Mouse (Mus musculus): Measurements from ENCODE around the gene Celsr1. TPM values are rescaled to one million over a fixed set of nuclear protein-coding genes. Genes with fewer than 3 reads are reported as not detected.
A peak's percentile ranks its signal among the peaks of the same experiment; 100 is the strongest.

Celsr1 gene
- polyA plus RNA-seq, 1 experiment: 0.49 TPM

GRCm38 (mm10) chr15:85909492-85909829, 124.1 kb downstream of the Celsr1 start:
- 93% methylated on average over 3 of the region's 3 CpGs for WGBS
- no peak for DNase-seq

DNA sequence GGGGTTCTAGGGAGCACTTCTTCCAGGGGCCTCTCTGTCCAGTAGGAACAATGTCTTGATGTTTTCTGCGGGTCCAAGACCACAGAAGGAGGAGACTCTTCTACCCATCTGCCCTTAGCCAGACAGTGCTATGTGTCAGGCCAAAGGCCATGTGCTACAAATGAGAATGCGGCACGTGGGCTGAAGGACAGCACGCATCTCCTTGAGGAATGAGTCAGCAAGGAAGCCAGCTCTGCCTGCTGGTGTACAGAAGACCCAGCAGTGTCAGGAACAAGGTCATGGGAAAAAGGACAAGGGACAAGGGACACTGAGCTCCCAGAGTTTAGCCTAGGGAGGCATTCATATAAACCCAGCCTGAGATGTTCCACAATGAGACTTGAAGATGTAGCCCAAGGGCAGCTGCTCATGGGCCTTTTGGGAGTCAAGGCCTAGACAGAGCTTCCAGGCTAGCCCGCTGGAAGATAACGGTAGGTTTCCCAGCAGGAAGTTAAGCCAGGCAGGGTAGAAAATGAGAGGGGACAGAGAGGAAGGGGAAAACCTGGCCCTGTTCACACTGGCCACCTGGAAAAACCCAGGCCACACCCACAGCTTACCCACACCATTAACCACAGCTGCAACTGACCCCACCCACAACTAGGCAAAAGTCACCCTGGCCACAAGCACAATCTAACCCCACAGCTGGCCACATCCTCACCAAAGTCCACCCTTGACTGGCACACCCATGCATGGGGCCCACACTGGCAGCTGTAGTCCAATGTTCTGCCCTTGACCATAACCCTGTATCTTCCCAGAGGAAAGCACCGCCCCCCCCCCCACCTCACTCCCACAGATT, 124.7 kb downstream of the Celsr1 start:
- Histone ChIP-seq H3K4me1 (ENCODE audit: control insufficient read depth, insufficient read depth, low read length) (no peaks in the 10 kb centered on the region), H3K4me3 (replicated peaks; ENCODE audit: insufficient read depth, low read depth, low read length) (no peak overlapping the region), H3K27ac (ENCODE audit: insufficient read depth, low read length) (no peak overlapping the region), H3K27me3 (ENCODE audit: control insufficient read depth, insufficient read depth, low read length) (no peaks in the 10 kb centered on the region)
- DNase-seq: no peak
- no peak for TF ChIP-seq POLR2A (IDR thresholded peaks at IDR 0.05; ENCODE audit: borderline replicate concordance, insufficient read depth, low read length)
- TF ChIP-seq CTCF (IDR thresholded peaks at IDR 0.05; ENCODE audit: borderline replicate concordance, insufficient read depth, low read depth, low read length): no peak
- WGBS: 92% methylated on average over 7 of the region's 7 CpGs

More at GRCm38 (mm10) chr15:85909492-85909829, 124.1 kb downstream of the Celsr1 start:
- Histone ChIP-seq H3K27me3 (ENCODE audit: control insufficient read depth, insufficient read depth, low read length) (no peaks in the 10 kb centered on the region), H3K4me1 (ENCODE audit: control insufficient read depth, insufficient read depth, low read length) (no peaks in the 10 kb centered on the region), H3K4me3 (replicated peaks; ENCODE audit: insufficient read depth, low read depth, low read length) (no peak overlapping the region), H3K27ac (ENCODE audit: insufficient read depth, low read length) (no peak overlapping the region)
- TF ChIP-seq POLR2A (IDR thresholded peaks at IDR 0.05; ENCODE audit: borderline replicate concordance, insufficient read depth, low read length): no peak
- TF ChIP-seq CTCF (IDR thresholded peaks at IDR 0.05; ENCODE audit: borderline replicate concordance, insufficient read depth, low read depth, low read length): no peak

- peaks cover 5% of the 10 kb centered on the region for H3K4me1 ChIP-seq (ENCODE audit: control insufficient read depth, insufficient read depth, low read length)
- no peak overlapping the region for H3K4me3 ChIP-seq (replicated peaks; ENCODE audit: insufficient read depth, low read depth, low read length)
- TF ChIP-seq POLR2A (IDR thresholded peaks at IDR 0.05; ENCODE audit: borderline replicate concordance, insufficient read depth, low read length) (no peak), CTCF (IDR thresholded peaks at IDR 0.05; ENCODE audit: borderline replicate concordance, insufficient read depth, low read depth, low read length) (peak; percentile 49; the same call in 1 of the 2 replicates)
Measured at GRCm38 (mm10) chr15:85903826-85904225, 129.8 kb downstream of the Celsr1 start.

DNA sequence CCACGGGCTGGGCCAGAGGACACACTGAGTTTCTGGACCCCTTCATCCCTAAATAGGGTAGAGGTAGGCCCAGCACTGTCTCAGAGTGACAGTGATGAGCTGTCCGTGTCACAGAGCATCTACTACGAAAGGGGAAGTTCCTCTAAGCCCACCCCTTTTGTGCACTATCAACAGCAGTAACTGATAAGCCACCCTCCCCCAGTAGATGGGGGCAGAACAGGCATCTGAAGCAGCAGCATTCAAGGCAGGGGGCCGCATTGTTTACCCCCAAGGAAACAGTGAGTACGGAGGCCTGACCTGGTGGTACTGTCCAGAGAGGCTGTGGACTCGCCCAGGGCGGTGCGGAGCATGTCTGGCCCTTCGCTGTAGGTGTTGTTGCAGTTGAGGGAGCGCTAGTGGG, 131.1 kb downstream of the Celsr1 start:
- H3K27ac ChIP-seq (ENCODE audit: insufficient read depth, low read length): no peak overlapping the region
- no peak for DNase-seq
- WGBS: 89% methylated on average over 10 of the region's 10 CpGs
- no peak for TF ChIP-seq CTCF (IDR thresholded peaks at IDR 0.05; ENCODE audit: borderline replicate concordance, insufficient read depth, low read depth, low read length)
- TF ChIP-seq POLR2A (IDR thresholded peaks at IDR 0.05; ENCODE audit: borderline replicate concordance, insufficient read depth, low read length): no peak
- peaks cover 9% of the 10 kb centered on the region for H3K4me1 ChIP-seq (ENCODE audit: control insufficient read depth, insufficient read depth, low read length)
- H3K4me3 ChIP-seq (replicated peaks; ENCODE audit: insufficient read depth, low read depth, low read length): no peak overlapping the region
- no peaks in the 10 kb centered on the region for H3K27me3 ChIP-seq (ENCODE audit: control insufficient read depth, insufficient read depth, low read length)

More at GRCm38 (mm10) chr15:85903826-85904225, 129.8 kb downstream of the Celsr1 start:
- Histone ChIP-seq H3K27ac (ENCODE audit: insufficient read depth, low read length) (no peak overlapping the region), H3K27me3 (ENCODE audit: control insufficient read depth, insufficient read depth, low read length) (no peaks in the 10 kb centered on the region)
- DNase-seq: no peak
- 81% methylated on average over 8 of the region's 8 CpGs for WGBS

DNA sequence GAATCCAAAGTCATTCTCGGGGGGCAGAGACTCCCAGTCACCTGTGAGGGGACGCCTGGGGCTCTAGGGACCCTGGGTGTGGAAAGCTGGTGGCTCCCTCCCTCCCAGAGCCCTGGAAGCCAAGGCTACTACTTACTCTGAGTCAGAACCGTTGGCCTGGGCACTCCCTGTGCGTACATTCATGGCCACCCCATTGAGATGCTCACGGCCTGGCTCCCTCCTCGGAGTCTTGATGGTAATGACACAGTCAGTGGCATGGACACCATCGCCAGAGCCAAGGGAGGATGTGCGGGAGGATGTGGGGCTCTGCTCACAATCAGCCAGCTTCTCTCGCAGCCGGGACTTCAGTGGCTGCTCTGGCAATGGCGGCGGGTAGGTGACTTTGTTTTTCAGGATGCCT, 132.8 kb downstream of the Celsr1 start:
- 56% methylated on average over 12 of the region's 12 CpGs for WGBS
- H3K4me3 ChIP-seq (replicated peaks; ENCODE audit: insufficient read depth, low read depth, low read length): no peak overlapping the region
- no peaks in the 10 kb centered on the region for H3K27me3 ChIP-seq (ENCODE audit: control insufficient read depth, insufficient read depth, low read length)
- peaks cover 9% of the 10 kb centered on the region for H3K4me1 ChIP-seq (ENCODE audit: control insufficient read depth, insufficient read depth, low read length)
- no peak for DNase-seq
- H3K27ac ChIP-seq (ENCODE audit: insufficient read depth, low read length): no peak overlapping the region
- TF ChIP-seq CTCF (IDR thresholded peaks at IDR 0.05; ENCODE audit: borderline replicate concordance, insufficient read depth, low read depth, low read length) (no peak), POLR2A (IDR thresholded peaks at IDR 0.05; ENCODE audit: borderline replicate concordance, insufficient read depth, low read length) (no peak)

DNA sequence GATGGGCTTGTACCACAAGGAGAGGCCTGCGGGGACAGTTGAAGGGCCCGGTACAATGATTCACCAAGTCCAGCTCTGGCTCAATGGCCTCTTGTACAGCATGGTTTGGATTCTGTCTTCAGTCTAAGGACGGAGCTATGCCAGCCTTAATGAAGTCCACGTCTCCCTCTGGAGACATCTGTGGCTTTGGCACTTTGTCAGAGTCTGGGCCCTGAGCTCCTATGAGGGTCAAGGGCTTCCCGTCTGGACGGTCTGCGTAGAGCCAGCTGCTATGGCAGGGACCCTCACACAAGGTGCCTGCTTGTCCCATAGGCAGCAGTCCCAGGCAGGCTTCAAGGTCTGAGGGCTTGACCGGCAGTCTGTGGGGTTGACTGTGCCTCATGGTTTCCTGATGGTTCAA, 133.3 kb downstream of the Celsr1 start:
- no peak for DNase-seq
- TF ChIP-seq POLR2A (IDR thresholded peaks at IDR 0.05; ENCODE audit: borderline replicate concordance, insufficient read depth, low read length) (no peak), CTCF (IDR thresholded peaks at IDR 0.05; ENCODE audit: borderline replicate concordance, insufficient read depth, low read depth, low read length) (no peak)
- 41% methylated on average over 8 of the region's 8 CpGs for WGBS

DNA sequence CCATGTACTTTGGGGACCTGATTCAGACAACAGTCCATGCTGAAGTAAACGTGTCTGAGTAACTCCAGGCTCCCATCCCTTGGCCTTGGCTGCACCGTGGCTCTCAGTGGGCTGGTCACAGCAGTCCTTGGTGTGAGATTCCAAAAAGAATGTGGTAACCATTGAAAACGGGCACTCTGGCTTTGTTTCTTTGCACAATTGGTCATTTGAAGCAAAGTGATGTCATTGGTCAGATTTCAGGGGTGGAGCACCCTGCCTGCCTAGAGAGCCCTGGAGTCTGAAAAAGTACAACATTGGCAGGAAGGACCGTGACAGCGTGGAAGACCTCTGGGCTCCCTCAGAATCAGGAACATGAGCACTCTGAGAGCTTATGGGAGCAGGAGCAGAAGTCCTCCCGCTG, 134.2 kb downstream of the Celsr1 start:
- TF ChIP-seq CTCF (IDR thresholded peaks at IDR 0.05; ENCODE audit: borderline replicate concordance, insufficient read depth, low read depth, low read length) (no peak), POLR2A (IDR thresholded peaks at IDR 0.05; ENCODE audit: borderline replicate concordance, insufficient read depth, low read length) (no peak)
- Histone ChIP-seq H3K27ac (ENCODE audit: insufficient read depth, low read length) (no peak overlapping the region), H3K27me3 (ENCODE audit: control insufficient read depth, insufficient read depth, low read length) (no peaks in the 10 kb centered on the region), H3K4me3 (replicated peaks; ENCODE audit: insufficient read depth, low read depth, low read length) (no peak overlapping the region), H3K4me1 (ENCODE audit: control insufficient read depth, insufficient read depth, low read length) (peaks cover 9% of the 10 kb centered on the region)
- no peak for DNase-seq
- 48% methylated on average over 6 of the region's 6 CpGs for WGBS

More for the DNA sequence above, 133.3 kb downstream of the Celsr1 start:
- Histone ChIP-seq H3K4me3 (replicated peaks; ENCODE audit: insufficient read depth, low read depth, low read length) (no peak overlapping the region), H3K27ac (ENCODE audit: insufficient read depth, low read length) (no peak overlapping the region), H3K27me3 (ENCODE audit: control insufficient read depth, insufficient read depth, low read length) (no peaks in the 10 kb centered on the region), H3K4me1 (ENCODE audit: control insufficient read depth, insufficient read depth, low read length) (peaks cover 9% of the 10 kb centered on the region)

DNA sequence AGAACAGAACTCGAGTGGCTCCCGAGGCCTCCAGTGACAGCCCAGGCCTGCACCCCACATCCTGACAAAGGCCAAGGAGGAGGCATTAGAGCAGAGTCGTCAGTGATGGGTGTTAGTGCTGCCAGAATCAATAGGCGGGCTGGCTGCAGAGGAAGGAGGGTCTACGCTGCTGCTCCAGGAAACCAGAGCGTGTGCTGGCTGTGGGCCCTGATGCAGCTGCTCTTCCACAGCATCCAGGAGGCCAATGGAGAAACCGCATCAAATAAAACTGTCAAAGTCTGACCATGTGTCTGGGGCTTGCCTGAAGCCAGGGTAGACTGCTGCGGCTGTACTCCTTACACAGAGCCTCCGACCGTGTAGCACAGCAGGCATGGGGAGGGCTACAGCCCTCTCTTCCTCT, 136.5 kb downstream of the Celsr1 start:
- Histone ChIP-seq H3K4me1 (ENCODE audit: control insufficient read depth, insufficient read depth, low read length) (peaks cover 9% of the 10 kb centered on the region), H3K27me3 (ENCODE audit: control insufficient read depth, insufficient read depth, low read length) (no peaks in the 10 kb centered on the region), H3K27ac (ENCODE audit: insufficient read depth, low read length) (no peak overlapping the region), H3K4me3 (replicated peaks; ENCODE audit: insufficient read depth, low read depth, low read length) (no peak overlapping the region)
- TF ChIP-seq POLR2A (IDR thresholded peaks at IDR 0.05; ENCODE audit: borderline replicate concordance, insufficient read depth, low read length): no peak
- no peak for TF ChIP-seq CTCF (IDR thresholded peaks at IDR 0.05; ENCODE audit: borderline replicate concordance, insufficient read depth, low read depth, low read length)
- WGBS: 48% methylated on average over 10 of the region's 10 CpGs
- no peak for DNase-seq
